Comparison of ENCODE assay signal across 8 mouse cellular contexts in the genomic region with DNA sequence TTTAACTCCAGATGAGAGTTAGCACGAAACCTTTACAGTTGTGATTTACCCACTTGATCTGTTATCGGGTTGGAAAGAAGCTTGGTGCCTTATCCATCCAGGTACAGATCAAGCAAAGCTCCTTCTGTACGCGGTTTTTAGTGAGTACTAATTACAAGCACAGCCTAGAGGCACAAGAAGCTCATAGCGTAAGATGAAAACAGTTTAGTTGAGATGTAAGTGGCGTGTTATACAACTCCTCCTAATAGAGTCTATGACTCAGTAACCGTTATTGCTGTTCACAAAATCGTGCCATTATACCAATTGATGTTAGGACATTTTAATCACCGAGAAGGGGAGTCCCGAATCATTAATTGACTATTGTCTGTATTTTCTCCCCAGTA. TPM values are rescaled to one million over a fixed set of nuclear protein-coding genes. Genes with fewer than 3 reads are reported as not detected.
DNase-seq lines count a peak whose midpoint lies in the region; ATAC-seq and TF ChIP-seq lines count a peak whose summit lies in the region.

No protein-coding gene starts in this region.

- H3K79me2 ChIP-seq in macrophage (ENCODE audit: inconsistent target), result peaks cover 46% of the 10 kb centered on the region

- H3K9me3 ChIP-seq in heart, embryonic 15.5 days (replicated peaks), result no peaks in the 10 kb centered on the region
- H3K9me3 ChIP-seq in E14TG2a.4 (ENCODE audit: low read length), result no peaks in the 10 kb centered on the region
- no peaks in the 10 kb centered on the region for H3K9me3 ChIP-seq in forebrain, embryonic 14.5 days (replicated peaks; ENCODE audit: control insufficient read depth, low read length)

- H3K9ac ChIP-seq in heart, embryonic 15.5 days, result peak overlapping the region; percentile 91
- peak overlapping the region; percentile 85 for H3K9ac ChIP-seq in forebrain, embryonic 14.5 days (ENCODE audit: low read length)

- ATAC-seq in heart, embryonic 15.5 days (replicated peaks; ENCODE audit: insufficient number of reproducible peaks, insufficient read depth, low FRiP score, low read depth), result no peak
- no peak; the same call in 1 of the 2 replicates for ATAC-seq in forebrain, embryonic 14.5 days

- DNase-seq in heart, adult 18-20 months, result no peak
- no peak for DNase-seq in forebrain, embryonic 14.5 days (ENCODE audit: low spot score)
- no peak for DNase-seq in thymus, postnatal 14 days
- DNase-seq in testis, postnatal 10 days (ENCODE audit: low spot score), result no peak
- DNase-seq in adrenal gland, postnatal 4 days (ENCODE audit: low spot score in 2 of 2), result no peak

- peaks cover 21% of the 10 kb centered on the region for H3K4me1 ChIP-seq in heart, embryonic 15.5 days (replicated peaks)
- H3K4me1 ChIP-seq in E14TG2a.4 (replicated peaks; ENCODE audit: low read depth, low read length), result peaks cover 35% of the 10 kb centered on the region
- peaks cover 9% of the 10 kb centered on the region; the same call in 1 of the 2 replicates for H3K4me1 ChIP-seq in forebrain, embryonic 14.5 days (ENCODE audit: control insufficient read depth, insufficient read depth, low read length)

- H3K36me3 ChIP-seq in heart, embryonic 15.5 days, result peaks cover 15% of the 10 kb centered on the region
- peaks cover 41% of the 10 kb centered on the region for H3K36me3 ChIP-seq in E14TG2a.4 (ENCODE audit: insufficient read depth, low read length)
- H3K36me3 ChIP-seq in forebrain, embryonic 14.5 days (ENCODE audit: control insufficient read depth, insufficient read depth, low read length), result peaks cover 18% of the 10 kb centered on the region; the same call in 1 of the 2 replicates
- peaks cover 19% of the 10 kb centered on the region; the same call in 1 of the 2 replicates for H3K36me3 ChIP-seq in macrophage (ENCODE audit: inconsistent target)

- TF ChIP-seq CTCF in E14TG2a.4 (conservative IDR thresholded peaks at IDR 0.05; ENCODE audit: low read length), result no peak

- 37% methylated on average over 10 of the region's 10 CpGs for WGBS in heart, embryonic 15.5 days
- WGBS in forebrain, embryonic 14.5 days, result 27% methylated on average over 10 of the region's 10 CpGs
- WGBS in macrophage (ENCODE audit: missing documents), result 21% methylated on average over 10 of the region's 10 CpGs

- peak overlapping the region; percentile 85 for H3K4me2 ChIP-seq in heart, embryonic 15.5 days
- peak overlapping the region; percentile 79 for H3K4me2 ChIP-seq in forebrain, embryonic 14.5 days (ENCODE audit: low read length)

- peak overlapping the region; percentile 71; the same call in 1 of the 2 replicates for H3K27ac ChIP-seq in heart, embryonic 15.5 days
- H3K27ac ChIP-seq in forebrain, embryonic 14.5 days (ENCODE audit: low read depth, low read length), result no peak overlapping the region
- peak overlapping the region; percentile 10; the same call in 1 of the 2 replicates for H3K27ac ChIP-seq in macrophage

- peak overlapping the region; percentile 92 for H3K4me3 ChIP-seq in heart, embryonic 15.5 days
- H3K4me3 ChIP-seq in E14TG2a.4 (replicated peaks; ENCODE audit: low read length) (peak overlapping the region; percentile 96), macrophage (ENCODE audit: inconsistent target) (peak overlapping the region; percentile 67)
- H3K4me3 ChIP-seq in forebrain, embryonic 14.5 days (ENCODE audit: low read depth, low read length), result peak overlapping the region; percentile 91

- H3K27me3 ChIP-seq in heart, embryonic 15.5 days, result no peaks in the 10 kb centered on the region
- H3K27me3 ChIP-seq in E14TG2a.4 (ENCODE audit: insufficient read depth, low read length), result no peaks in the 10 kb centered on the region
- no peaks in the 10 kb centered on the region for H3K27me3 ChIP-seq in forebrain, embryonic 14.5 days (replicated peaks; ENCODE audit: control insufficient read depth, insufficient read depth, low read length)

RNA-seq across cellular contexts. Expression of a gene that starts 1.0 kb away (rescaled TPM):
- polyA plus RNA-seq in heart, embryonic 15.5 days (2015; fragmentation: Nextera tagmentation; extraction: Ambion mirVana), result 31.8 and 33.7 TPM in 2 replicates
- 10 to 100 TPM; 41.0 to 49.4 TPM for total RNA-seq in heart, adult 18-20 months (2021)
- 65.6 and 75.5 TPM in 2 replicates for polyA plus RNA-seq in forebrain, embryonic 14.5 days (2014; fragmentation: Nextera tagmentation; extraction: Ambion mirVana)
- total RNA-seq in macrophage (2018; cell fraction: chromatin; rRNA removed), result 10 to 100 TPM in 18 of 26 experiments, 1 to 10 TPM in 8; 4.7 to 38.5 (median 15.6) TPM
- 10 to 100 TPM; 19.9 to 58.1 (median 30.9) TPM for total RNA-seq in macrophage (2018; cell fraction: cytosol; rRNA removed)
- 10 to 100 TPM in 23 of 26 experiments, 1 to 10 TPM in 3; 9.4 to 45.3 (median 15.0) TPM for total RNA-seq in macrophage (2018; cell fraction: nucleus; rRNA removed)
- 23.6 to 34.6 TPM (median 34.1 TPM) in 3 replicates for polyA plus RNA-seq in macrophage (2018)
- total RNA-seq in adrenal gland, postnatal 4 days (2021), result 10 to 100 TPM; 47.3 to 55.2 TPM

RNA-seq across cellular contexts. Expression of a gene that starts 42.6 kb away (rescaled TPM):
- polyA plus RNA-seq in heart, embryonic 15.5 days (2015; fragmentation: Nextera tagmentation; extraction: Ambion mirVana), result 14.1 and 15.8 TPM in 2 replicates
- total RNA-seq in heart, adult 18-20 months (2021), result 10 to 100 TPM; 12.5 to 13.9 TPM
- polyA plus RNA-seq in forebrain, embryonic 14.5 days (2014; fragmentation: Nextera tagmentation; extraction: Ambion mirVana), result 15.7 and 17.0 TPM in 2 replicates
- total RNA-seq in macrophage (2018; cell fraction: chromatin; rRNA removed), result 10 to 100 TPM; 10.4 to 40.4 (median 28.3) TPM
- total RNA-seq in macrophage (2018; cell fraction: cytosol; rRNA removed), result 10 to 100 TPM; 19.2 to 34.7 (median 30.9) TPM
- 10 to 100 TPM; 13.8 to 60.4 (median 30.0) TPM for total RNA-seq in macrophage (2018; cell fraction: nucleus; rRNA removed)
- polyA plus RNA-seq in macrophage (2018), result 20.7 to 31.7 TPM (median 23.3 TPM) in 3 replicates
- 10 to 100 TPM; 31.2 to 32.2 TPM for total RNA-seq in adrenal gland, postnatal 4 days (2021)

RNA-seq across cellular contexts. Expression of a gene that starts 57.7 kb away (rescaled TPM):
- polyA plus RNA-seq in heart, embryonic 15.5 days (2015; fragmentation: Nextera tagmentation; extraction: Ambion mirVana), result 4.2 and 4.7 TPM in 2 replicates
- total RNA-seq in heart, adult 18-20 months (2021), result 1 to 10 TPM; 1.3 to 2.1 TPM
- 0.42 and 0.51 TPM in 2 replicates for polyA plus RNA-seq in forebrain, embryonic 14.5 days (2014; fragmentation: Nextera tagmentation; extraction: Ambion mirVana)
- total RNA-seq in macrophage (2018; cell fraction: chromatin; rRNA removed), result 100 to 1,000 TPM in 2 of 26 experiments, 10 to 100 TPM in 21, 1 to 10 TPM in 3; 5.0 to 107 (median 31.5) TPM
- total RNA-seq in macrophage (2018; cell fraction: cytosol; rRNA removed), result 10 to 100 TPM in 22 of 26 experiments, 1 to 10 TPM in 4; 8.3 to 66.3 (median 31.1) TPM
- total RNA-seq in macrophage (2018; cell fraction: nucleus; rRNA removed), result 100 to 1,000 TPM in 7 of 26 experiments, 10 to 100 TPM in 19; 10.8 to 145 (median 63.6) TPM
- 3.1 to 11.0 TPM (median 6.2 TPM) in 3 replicates for polyA plus RNA-seq in macrophage (2018)
- total RNA-seq in adrenal gland, postnatal 4 days (2021), result 1 to 10 TPM; 2.0 to 3.1 TPM
